Mouse (Mus musculus) hindbrain, embryonic 11.5 days (tissue): ENCODE measurements around the gene Itfg2. TPM values are rescaled to one million over a fixed set of nuclear protein-coding genes. Genes with fewer than 3 reads are reported as not detected.
"Not testable (repeated sequence)": the region's sequence is repeated elsewhere in the genome, so short reads cannot be mapped to it uniquely, and the experiment has no call there.

Experiments
- ATAC-seq: fragments of 200-750 bp; cut with Nextera tagmentation; 2 replicates; pipeline ENCODE4 v1.8.0; 2017; ENCODE audit warnings: mild to moderate bottlenecking, moderate TSS enrichment, moderate library complexity; ENCODE audit not compliant: low FRiP score
- DNase-seq: peaks from one replicate; pipeline ENCODE4 v3.0.0-alpha.2; 2015; ENCODE audit warnings: low spot score
- H3K27ac ChIP-seq: fragments of 300-500 bp; sonication (generic); 2 replicates; pipeline ENCODE4 v1.5.1; 2014; ENCODE audit warnings: mild to moderate bottlenecking, low read depth, low read length
- H3K27me3 ChIP-seq: fragments of 300-500 bp; sonication (generic); 2 replicates; pipeline ENCODE4 v1.6.1; 2014; ENCODE audit warnings: mild to moderate bottlenecking, low read length, moderate library complexity, mixed read lengths; ENCODE audit not compliant: control insufficient read depth, insufficient read depth
- H3K36me3 ChIP-seq: fragments of 300-500 bp; sonication (generic); 2 replicates; pipeline ENCODE4 v1.6.1; 2014; ENCODE audit warnings: mild to moderate bottlenecking, low read length, moderate library complexity, mixed read lengths; ENCODE audit not compliant: control insufficient read depth, insufficient read depth
- H3K4me1 ChIP-seq: fragments of 300-500 bp; sonication (generic); replicated peaks from 2 replicates; pipeline ENCODE4 v1.6.1; 2014; ENCODE audit warnings: low read length, mixed read lengths; ENCODE audit not compliant: control insufficient read depth, insufficient read depth
- H3K4me2 ChIP-seq: fragments of 300-500 bp; sonication (generic); replicated peaks from 2 replicates; pipeline ENCODE4 v1.6.1; 2014; ENCODE audit warnings: mild to moderate bottlenecking, low read depth, low read length
- H3K4me3 ChIP-seq: fragments of 300-500 bp; sonication (generic); 2 replicates; pipeline ENCODE4 v1.5.1; 2014; ENCODE audit warnings: low read depth, low read length
- H3K9ac ChIP-seq: fragments of 300-500 bp; sonication (generic); 2 replicates; pipeline ENCODE4 v1.6.1; 2014; ENCODE audit warnings: low read depth, low read length
- H3K9me3 ChIP-seq: fragments of 300-500 bp; sonication (generic); 2 replicates; pipeline ENCODE4 v1.6.1; 2016; ENCODE audit warnings: low read length; ENCODE audit not compliant: control insufficient read depth
- WGBS: fragments of 180-500 bp; shearing (Covaris S2); extraction: QIAGEN DNeasy Blood & Tissue Kit; methylation state at CpG from one replicate; pipeline ENCODE4 v1.1.7; 2014; 5-methylcytosine and 5-hydroxymethylcytosine counted together
- polyA plus RNA-seq: library from polyadenylated mRNA; unstranded; fragments of >200 nt; fragmentation: Nextera tagmentation; extraction: Ambion mirVana; gene quantifications from 2 replicates; pipeline ENCODE4 v1.2.1, GENCODE M21; 2014

Gene Itfg2
- polyA plus RNA-seq, 1 experiment from 2014 or later, result 32.2 TPM

DNA sequence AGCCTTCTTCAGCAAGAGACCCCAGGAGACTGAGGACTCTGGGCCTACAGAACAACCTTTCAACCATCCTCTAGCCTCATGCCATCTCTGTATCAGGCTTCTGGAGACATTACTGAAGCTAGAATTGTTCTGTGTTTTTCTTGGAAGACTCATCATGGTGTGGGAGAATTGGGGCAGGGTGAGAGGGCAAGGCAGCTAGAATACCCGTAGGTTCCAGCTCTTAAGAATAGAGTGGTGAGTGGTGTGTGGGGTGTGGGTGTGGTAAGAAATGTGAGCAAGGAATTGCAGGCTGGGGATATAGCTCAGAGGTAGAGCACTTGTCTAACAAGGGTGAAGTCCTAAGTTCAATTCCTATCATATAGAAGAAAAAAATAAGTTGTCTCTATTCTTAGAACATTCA, 39.7 kb downstream of the Itfg2 start:
- Histone ChIP-seq H3K9ac (no peak overlapping the region), H3K27ac (no peak overlapping the region), H3K4me1 (no peaks in the 10 kb centered on the region), H3K9me3 (no peaks in the 10 kb centered on the region), H3K4me3 (no peak overlapping the region), H3K4me2 (no peak overlapping the region), H3K27me3 (no peaks in the 10 kb centered on the region), H3K36me3 (no peaks in the 10 kb centered on the region)
- ATAC-seq (no peak), DNase-seq (no peak)
- 77% methylated on average over 1 of the region's 1 CpGs for WGBS

- no peak for ATAC-seq
- WGBS, result 78% methylated on average over 7 of the region's 7 CpGs
- DNase-seq, result no peak
- no peak overlapping the region for H3K4me3 ChIP-seq
- no peak overlapping the region for H3K9ac ChIP-seq
- H3K9me3 ChIP-seq, result no peaks in the 10 kb centered on the region
- H3K27ac ChIP-seq, result no peak overlapping the region
- H3K27me3 ChIP-seq, result no peaks in the 10 kb centered on the region
- H3K36me3 ChIP-seq, result no peaks in the 10 kb centered on the region
- H3K4me1 ChIP-seq, result no peaks in the 10 kb centered on the region
- no peak overlapping the region for H3K4me2 ChIP-seq
These were observed 41.0 kb downstream of the Itfg2 start for GRCm38 (mm10) chr6:128383752-128384151.

DNA sequence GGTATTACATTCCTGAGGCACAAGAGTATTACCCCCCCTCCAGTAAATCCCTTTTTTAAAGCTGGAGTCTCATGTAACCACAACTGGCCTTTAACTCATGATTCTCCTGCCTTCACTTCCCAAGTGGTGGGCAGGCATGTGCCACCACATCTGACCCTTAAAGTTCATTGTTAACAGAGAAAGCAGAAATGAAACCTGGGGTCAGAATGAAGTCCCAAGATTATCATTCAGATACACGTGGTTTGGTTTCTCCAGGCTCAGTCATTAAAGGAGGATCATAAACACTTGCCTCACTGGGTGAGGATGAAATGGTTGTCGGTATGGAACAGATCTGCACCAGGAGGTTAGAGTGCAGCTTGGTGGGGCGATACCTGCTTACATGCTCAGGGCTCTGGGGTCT, 43.5 kb downstream of the Itfg2 start:
- Histone ChIP-seq H3K27ac (no peak overlapping the region), H3K4me1 (no peaks in the 10 kb centered on the region), H3K27me3 (no peaks in the 10 kb centered on the region), H3K9ac (no peak overlapping the region), H3K4me3 (no peak overlapping the region), H3K4me2 (no peak overlapping the region), H3K36me3 (no peaks in the 10 kb centered on the region), H3K9me3 (no peaks in the 10 kb centered on the region)
- WGBS, result 82% methylated on average over 3 of the region's 3 CpGs
- no peak for DNase-seq
- ATAC-seq, result no peak

GRCm38 (mm10) chr6:128380594-128381167, 44.0 kb downstream of the Itfg2 start:
- ATAC-seq, result not testable (repeated sequence)
- WGBS, result 89% methylated on average over 1 of the region's 1 CpGs

GRCm38 (mm10) chr6:128379636-128380035, 45.1 kb downstream of the Itfg2 start:
- DNase-seq (no peak), ATAC-seq (no peak)
- Histone ChIP-seq H3K9me3 (no peaks in the 10 kb centered on the region), H3K9ac (no peak overlapping the region), H3K4me2 (no peak overlapping the region), H3K27ac (no peak overlapping the region), H3K36me3 (peaks cover 2% of the 10 kb centered on the region; the same call in 1 of the 2 replicates), H3K4me3 (no peak overlapping the region), H3K27me3 (no peaks in the 10 kb centered on the region), H3K4me1 (peaks cover 7% of the 10 kb centered on the region; the same call in 1 of the 2 replicates)
- 88% methylated on average over 16 of the region's 16 CpGs for WGBS

More at GRCm38 (mm10) chr6:128380594-128381167, 44.0 kb downstream of the Itfg2 start:
- H3K27me3 ChIP-seq, H3K36me3 ChIP-seq, H3K9ac ChIP-seq, H3K27ac ChIP-seq, H3K9me3 ChIP-seq, H3K4me1 ChIP-seq, H3K4me3 ChIP-seq, H3K4me2 ChIP-seq, DNase-seq: not testable (repeated sequence)

DNA sequence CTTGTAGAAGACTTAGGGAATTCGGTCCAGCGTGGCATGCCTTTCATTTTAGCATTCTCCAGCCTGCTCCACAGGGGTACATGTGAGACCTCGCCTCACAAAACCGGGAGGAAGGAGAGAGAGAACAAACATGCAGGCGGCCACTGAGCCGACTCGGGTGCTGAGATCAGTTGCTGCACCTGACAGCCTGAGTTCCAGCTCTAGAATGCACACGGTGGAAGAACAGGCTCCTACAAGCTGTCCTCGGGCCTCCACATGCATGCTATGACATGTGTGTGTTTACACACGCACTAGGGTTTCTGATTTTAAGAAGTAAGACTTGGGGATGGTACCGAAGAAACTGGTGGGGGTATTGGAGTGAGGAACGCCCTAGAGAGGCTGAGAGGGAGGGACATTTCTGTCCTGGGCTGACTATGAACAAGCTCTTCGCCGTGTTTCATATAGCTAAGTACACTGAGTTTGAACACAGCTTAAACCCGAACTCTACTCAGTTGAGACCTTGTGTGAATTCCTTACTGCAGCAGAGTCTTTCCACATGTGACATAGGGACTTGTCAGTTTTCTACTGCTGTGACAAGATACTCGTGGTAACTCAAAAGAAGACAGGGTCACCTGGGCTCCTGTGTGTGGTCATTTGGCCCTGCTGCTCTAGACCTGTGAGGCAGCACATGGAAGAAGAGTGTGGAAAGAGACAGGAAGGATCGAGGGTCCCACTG, 48.2 kb downstream of the Itfg2 start:
- Histone ChIP-seq H3K9ac (no peak overlapping the region), H3K36me3 (peaks cover 6% of the 10 kb centered on the region; the same call in 1 of the 2 replicates), H3K4me1 (peaks cover 8% of the 10 kb centered on the region; the same call in 1 of the 2 replicates), H3K4me3 (no peak overlapping the region), H3K9me3 (no peaks in the 10 kb centered on the region), H3K27ac (no peak overlapping the region), H3K27me3 (no peaks in the 10 kb centered on the region), H3K4me2 (no peak overlapping the region)
- WGBS, result 90% methylated on average over 17 of the region's 17 CpGs
- ATAC-seq (no peak), DNase-seq (no peak)

DNA sequence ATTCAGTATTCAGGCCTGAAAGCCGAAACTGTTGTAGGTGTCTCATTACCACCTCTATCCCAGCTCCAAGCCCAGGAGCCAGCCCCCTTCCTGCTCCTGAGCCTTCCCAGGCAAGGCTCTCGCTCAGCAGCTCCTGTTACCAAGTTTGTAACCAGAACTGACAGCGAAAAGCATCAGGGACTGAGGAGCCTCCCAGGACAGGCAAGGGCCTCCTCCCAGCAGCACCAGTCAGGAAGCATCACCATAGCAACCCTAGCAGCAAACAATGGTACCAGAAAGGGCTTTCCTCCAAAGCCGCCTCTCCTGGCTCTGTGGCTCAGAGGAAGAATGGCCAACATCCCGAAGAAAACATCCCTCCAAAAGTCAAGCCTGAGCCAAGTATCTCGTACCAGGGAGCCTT, 49.5 kb downstream of the Itfg2 start, which contains the start of the genes Tex52 and Gm44596:
Gene Tex52, plus strand, starts transcription at position 265 of the 400 bp plus-strand sequence.
Gene Gm44596, plus strand, starts transcription at position 312 of the 400 bp plus-strand sequence.
- no peak within 1 kb of the TSS for H3K4me3 ChIP-seq
- H3K9me3 ChIP-seq, result no peaks in the 10 kb centered on the region
- H3K9ac ChIP-seq, result no peak within 1 kb of the TSS
- WGBS, result 11% methylated on average over 5 of the region's 6 CpGs
- no peaks in the 10 kb centered on the region for H3K27me3 ChIP-seq
- H3K4me1 ChIP-seq, result peaks cover 8% of the 10 kb centered on the region; the same call in 1 of the 2 replicates
- peaks cover 8% of the 10 kb centered on the region for H3K36me3 ChIP-seq
- H3K27ac ChIP-seq, result 0 out of 2 replicates have a peak within 1 kb of the TSS, but pooled peaks have one; percentile 36
- DNase-seq (peak; percentile 57), ATAC-seq (peak; percentile 79)
- no peak within 1 kb of the TSS for H3K4me2 ChIP-seq

- Histone ChIP-seq H3K9me3 (no peaks in the 10 kb centered on the region), H3K4me1 (peaks cover 5% of the 10 kb centered on the region; the same call in 1 of the 2 replicates), H3K36me3 (peaks cover 6% of the 10 kb centered on the region), H3K27ac (no peak overlapping the region), H3K4me2 (no peak overlapping the region), H3K9ac (no peak overlapping the region), H3K27me3 (no peaks in the 10 kb centered on the region), H3K4me3 (no peak overlapping the region)
- WGBS, result 99% methylated on average over 5 of the region's 5 CpGs
- no peak for DNase-seq
- no peak for ATAC-seq
These were observed 54.7 kb downstream of the Itfg2 start for GRCm38 (mm10) chr6:128370040-128370439.
